Mouse (Mus musculus) intestine, embryonic 16.5 days (tissue): ENCODE measurements around the gene Olfr96. TPM values are rescaled to one million over a fixed set of nuclear protein-coding genes. Genes with fewer than 3 reads are reported as not detected.
"Not testable (repeated sequence)": the region's sequence is repeated elsewhere in the genome, so short reads cannot be mapped to it uniquely, and the experiment has no call there.

ENCODE experiments used
- ATAC-seq: fragments of 200-750 bp; cut with Nextera tagmentation; 2 replicates; pipeline ENCODE4 v1.8.0; 2017; ENCODE audit warnings: moderate TSS enrichment, moderate library complexity
- H3K27ac ChIP-seq: fragments of 300-500 bp; sonication (generic); 2 replicates; pipeline ENCODE4 v1.5.1; 2014; ENCODE audit warnings: mild to moderate bottlenecking, low read length
- H3K27me3 ChIP-seq: fragments of 300-500 bp; sonication (generic); replicated peaks from 2 replicates; pipeline ENCODE4 v1.6.1; 2014; ENCODE audit warnings: low read length, control low read depth, mixed read lengths; ENCODE audit not compliant: control insufficient read depth, insufficient read depth
- H3K36me3 ChIP-seq: fragments of 300-500 bp; sonication (generic); 2 replicates; pipeline ENCODE4 v1.6.1; 2014; ENCODE audit warnings: low read length, control low read depth; ENCODE audit not compliant: control insufficient read depth, insufficient read depth
- H3K4me1 ChIP-seq: fragments of 300-500 bp; sonication (generic); 2 replicates; pipeline ENCODE4 v1.6.1; 2014; ENCODE audit warnings: low read length, control low read depth, mixed read lengths; ENCODE audit not compliant: control insufficient read depth, insufficient read depth
- H3K4me2 ChIP-seq: fragments of 300-500 bp; sonication (generic); 2 replicates; pipeline ENCODE4 v1.6.1; 2014; ENCODE audit warnings: low read depth, low read length, control low read depth
- H3K4me3 ChIP-seq: fragments of 300-500 bp; sonication (generic); 2 replicates; pipeline ENCODE4 v1.5.1; 2014; ENCODE audit warnings: mild to moderate bottlenecking, low read length
- H3K9ac ChIP-seq: fragments of 300-500 bp; sonication (generic); 2 replicates; pipeline ENCODE4 v1.6.1; 2014; ENCODE audit warnings: low read depth, low read length
- H3K9me3 ChIP-seq: fragments of 300-500 bp; sonication (generic); 2 replicates; pipeline ENCODE4 v1.6.1; 2016; ENCODE audit warnings: low read length, control low read depth; ENCODE audit not compliant: control insufficient read depth
- WGBS: fragments of 180-500 bp; shearing (Covaris S2); extraction: QIAGEN DNeasy Blood & Tissue Kit; methylation state at CpG from one replicate; pipeline ENCODE4 v1.1.7; 2014; 5-methylcytosine and 5-hydroxymethylcytosine counted together
- polyA plus RNA-seq: library from polyadenylated mRNA; unstranded; fragments of >200 nt; fragmentation: Nextera tagmentation; extraction: Ambion mirVana; gene quantifications from 2 replicates; pipeline ENCODE4 v1.2.1, GENCODE M21; 2015

Olfr96 gene
- polyA plus RNA-seq, 1 experiment from 2014 or later: not detected

DNA sequence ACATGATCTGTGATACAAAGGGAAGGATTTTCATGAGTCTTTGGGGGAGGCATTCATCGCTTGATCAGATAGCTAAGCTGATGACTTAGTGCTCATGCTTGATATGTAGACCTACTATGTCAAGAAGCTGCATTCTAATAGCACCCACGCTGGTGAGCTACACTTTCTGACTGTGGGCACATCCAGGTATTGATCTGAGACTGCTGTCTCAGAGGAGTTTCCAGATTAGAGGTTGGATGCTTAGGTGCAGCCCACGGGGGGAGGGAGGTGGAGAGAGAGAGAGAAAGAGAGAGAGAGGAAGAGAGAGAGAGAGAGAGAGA, 16.1 kb upstream of the Olfr96 start:
- no peaks in the 10 kb centered on the region for H3K36me3 ChIP-seq
- no peak overlapping the region for H3K4me3 ChIP-seq
- H3K4me1 ChIP-seq: no peaks in the 10 kb centered on the region
- no peaks in the 10 kb centered on the region for H3K9me3 ChIP-seq
- no peak for ATAC-seq
- WGBS: 37% methylated on average over 3 of the region's 3 CpGs
- H3K4me2 ChIP-seq: no peak overlapping the region
- H3K9ac ChIP-seq: no peak overlapping the region
- no peak overlapping the region for H3K27ac ChIP-seq
- no peaks in the 10 kb centered on the region for H3K27me3 ChIP-seq

DNA sequence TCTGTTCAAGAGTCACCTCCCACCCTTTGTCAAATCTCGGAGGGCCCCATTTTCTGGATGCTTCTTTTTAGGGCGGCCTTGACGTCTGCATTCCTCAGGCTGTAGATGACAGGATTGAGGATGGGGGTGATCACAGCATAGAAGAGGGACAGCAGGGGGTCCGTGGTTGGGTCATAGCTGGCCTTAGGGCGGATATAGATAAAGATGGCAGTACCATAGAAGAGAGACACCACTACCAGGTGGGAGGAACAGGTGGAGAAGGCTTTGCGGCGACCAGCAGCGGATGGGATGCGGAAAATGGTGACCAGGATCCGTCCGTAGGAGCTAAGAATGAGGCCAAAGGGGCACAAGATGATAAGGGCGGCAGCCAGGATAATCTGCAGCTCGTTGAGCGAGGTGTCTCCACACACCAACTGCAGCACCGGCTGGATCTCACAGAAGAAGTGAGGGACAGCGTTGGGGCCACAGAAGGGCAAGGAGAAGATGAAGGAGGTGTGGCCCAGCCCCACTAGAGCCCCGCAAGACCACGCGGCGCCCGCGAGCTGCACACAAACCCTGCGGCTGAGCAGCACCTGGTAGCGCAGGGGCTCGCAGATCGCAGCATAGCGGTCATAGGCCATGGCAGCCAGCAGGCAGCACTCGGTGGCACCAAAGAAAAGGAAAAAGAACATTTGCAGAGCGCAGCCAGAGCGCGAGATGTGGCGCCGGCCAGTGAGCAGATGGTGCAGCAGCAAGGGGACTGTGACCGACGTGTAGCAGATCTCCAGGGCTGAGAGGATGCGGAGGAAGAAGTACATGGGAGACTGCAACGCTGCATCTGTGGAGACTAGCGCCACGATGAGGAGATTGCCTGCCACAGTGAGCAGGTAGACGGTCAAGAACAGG, 8.8 kb upstream of the Olfr96 start:
- Histone ChIP-seq H3K4me1 (no peaks in the 10 kb centered on the region), H3K36me3 (no peaks in the 10 kb centered on the region), H3K4me2 (peak overlapping the region; percentile 52), H3K27ac (no peak overlapping the region), H3K9ac (0 out of 2 replicates have a peak overlapping the region, but pooled peaks have one; percentile 49), H3K27me3 (peaks cover 12% of the 10 kb centered on the region; the same call in 1 of the 2 replicates), H3K4me3 (peak overlapping the region; percentile 31), H3K9me3 (no peaks in the 10 kb centered on the region)
- no peak for ATAC-seq
- 17% methylated on average over 40 of the region's 40 CpGs for WGBS

DNA sequence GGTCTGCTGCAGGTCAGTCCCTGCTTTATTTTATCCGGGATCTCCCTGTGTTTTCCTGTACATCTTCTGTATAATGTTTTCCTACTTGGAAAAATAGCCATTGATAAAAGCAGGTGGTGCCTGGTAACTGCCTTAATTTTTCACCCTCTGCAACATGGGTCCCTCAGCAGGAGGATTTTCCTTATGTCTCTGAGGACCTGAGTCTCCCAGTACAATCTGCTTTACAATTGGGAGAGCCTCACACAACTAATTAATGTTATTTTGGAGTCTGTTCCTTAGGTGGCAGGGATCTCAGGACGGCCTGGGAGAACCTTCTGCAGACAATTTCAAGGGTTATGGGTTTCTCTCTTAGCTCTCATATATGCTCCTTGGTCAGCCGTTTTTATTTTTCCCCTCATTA, 6.9 kb upstream of the Olfr96 start, which contains the start of gene Olfr95:
TSS of gene Olfr95 (minus strand) at position 101 of the 400 bp plus-strand sequence.
- no peak for ATAC-seq

DNA sequence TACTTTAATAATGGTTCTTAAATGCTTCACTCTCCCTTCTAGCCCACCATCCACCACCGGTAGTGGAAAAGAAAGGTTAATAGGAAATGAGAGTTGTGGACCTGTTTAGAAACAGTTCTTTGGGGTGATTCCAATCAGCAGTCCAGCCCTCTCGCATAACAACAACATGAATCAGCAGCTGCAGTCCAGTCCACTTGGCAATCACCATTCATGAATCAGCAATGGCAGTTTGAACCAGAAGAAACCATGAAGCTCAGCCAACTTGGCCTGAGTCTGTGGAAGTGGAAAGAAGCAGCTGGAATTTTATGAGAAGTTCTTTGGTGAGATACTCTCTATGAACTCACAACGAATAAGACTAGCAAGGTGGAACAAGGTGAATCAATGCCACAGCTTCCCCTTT, 1.5 kb upstream of the Olfr96 start:
- H3K4me3 ChIP-seq: no peak overlapping the region
- ATAC-seq: no peak
- no peak overlapping the region for H3K4me2 ChIP-seq
- no peaks in the 10 kb centered on the region for H3K27me3 ChIP-seq
- H3K36me3 ChIP-seq: no peaks in the 10 kb centered on the region
- WGBS: 76% methylated on average over 3 of the region's 3 CpGs
- no peak overlapping the region for H3K9ac ChIP-seq
- 0 out of 2 replicates have a peak, but pooled peaks cover 2% of the 10 kb centered on the region for H3K9me3 ChIP-seq
- no peak overlapping the region for H3K27ac ChIP-seq
- H3K4me1 ChIP-seq: no peaks in the 10 kb centered on the region

More for the DNA sequence above, 6.9 kb upstream of the Olfr96 start, which contains the start of gene Olfr95:
- Histone ChIP-seq H3K9ac (no peak within 1 kb of the TSS), H3K4me2 (no peak within 1 kb of the TSS), H3K4me3 (no peak within 1 kb of the TSS), H3K36me3 (no peaks in the 10 kb centered on the region), H3K4me1 (no peaks in the 10 kb centered on the region), H3K27ac (no peak within 1 kb of the TSS), H3K9me3 (0 out of 2 replicates have a peak, but pooled peaks cover 2% of the 10 kb centered on the region), H3K27me3 (peaks cover 12% of the 10 kb centered on the region; the same call in 1 of the 2 replicates)
- WGBS: 72% methylated on average over 3 of the region's 3 CpGs

DNA sequence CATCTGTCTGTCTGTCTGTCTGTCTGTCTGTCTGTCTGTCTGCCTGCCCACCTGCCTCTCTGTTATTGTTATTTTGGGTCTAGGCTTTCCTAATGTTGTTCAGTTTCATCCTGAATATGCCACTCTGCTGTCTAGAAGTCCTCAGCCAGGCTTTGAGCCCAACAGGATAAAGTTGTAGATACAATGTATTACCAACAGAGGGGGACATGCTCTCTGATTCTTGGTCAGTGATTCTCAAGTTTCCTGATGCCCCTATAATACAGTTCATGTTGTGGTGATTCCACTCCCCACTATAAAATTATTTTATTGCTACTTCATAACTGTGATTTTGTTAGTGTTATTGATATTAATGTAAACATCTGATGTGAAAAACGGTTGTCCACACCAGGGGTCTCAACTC, 1.9 kb downstream of the Olfr96 start:
- no peak for ATAC-seq
- WGBS: 9% methylated on average over 1 of the region's 1 CpGs
- H3K4me3 ChIP-seq: no peak overlapping the region

DNA sequence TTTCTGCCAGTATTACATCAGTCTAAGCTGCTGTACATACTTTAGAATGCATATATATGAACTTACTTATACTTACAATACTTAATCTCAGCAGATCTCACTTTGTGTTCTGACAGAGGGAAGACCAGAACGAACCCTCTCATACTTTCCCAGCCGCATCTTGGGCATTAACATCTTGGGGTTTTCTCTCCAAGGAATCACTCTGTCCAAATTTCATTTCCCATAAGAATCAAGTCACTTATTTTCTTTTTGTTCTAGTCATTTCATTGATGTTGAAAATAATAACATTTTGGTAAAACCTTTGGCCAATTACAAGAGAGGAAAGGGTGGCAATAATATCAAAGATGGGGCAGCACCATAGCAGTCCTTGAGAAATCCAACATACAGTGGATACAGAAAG, 17.3 kb downstream of the Olfr96 start, which contains the start of gene Olfr97:
TSS of gene Olfr97 (minus strand) at position 101 of the 400 bp plus-strand sequence.
- not testable (repeated sequence) for H3K27ac ChIP-seq, H3K4me2 ChIP-seq, H3K9ac ChIP-seq, H3K36me3 ChIP-seq, H3K27me3 ChIP-seq, H3K4me1 ChIP-seq, ATAC-seq, H3K4me3 ChIP-seq, H3K9me3 ChIP-seq
- 91% methylated on average over 2 of the region's 2 CpGs for WGBS

More for the DNA sequence above, 1.9 kb downstream of the Olfr96 start:
- H3K4me1 ChIP-seq: no peaks in the 10 kb centered on the region
- H3K9ac ChIP-seq: no peak overlapping the region
- H3K36me3 ChIP-seq: no peaks in the 10 kb centered on the region
- no peak overlapping the region for H3K27ac ChIP-seq
- 0 out of 2 replicates have a peak, but pooled peaks cover 2% of the 10 kb centered on the region for H3K9me3 ChIP-seq
- no peaks in the 10 kb centered on the region for H3K27me3 ChIP-seq
- no peak overlapping the region for H3K4me2 ChIP-seq

DNA sequence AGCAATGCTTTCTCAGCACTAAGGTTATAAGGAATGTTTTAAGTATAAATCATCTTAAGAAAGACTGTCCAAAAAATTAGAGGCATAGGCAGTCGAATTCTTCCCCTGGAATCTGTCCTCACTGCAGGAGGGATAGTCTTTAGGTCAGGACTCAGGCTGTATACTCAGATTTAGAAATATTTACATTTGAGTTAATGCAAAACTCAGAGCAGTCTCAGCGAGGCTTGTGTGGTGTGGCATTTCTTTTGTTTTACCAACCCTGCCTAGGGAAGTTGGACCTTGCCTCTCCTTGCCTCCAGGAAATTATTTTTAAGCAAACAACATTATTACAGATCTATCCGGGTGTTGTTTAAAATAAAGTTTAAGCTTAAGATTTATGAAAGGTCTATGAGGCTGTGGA, 22.3 kb downstream of the Olfr96 start:
- H3K4me3 ChIP-seq: no peak overlapping the region
- no peak overlapping the region for H3K9ac ChIP-seq
- H3K27me3 ChIP-seq: no peaks in the 10 kb centered on the region
- H3K4me1 ChIP-seq: no peaks in the 10 kb centered on the region
- peak; percentile 58; the same call in 1 of the 2 replicates for ATAC-seq
- H3K27ac ChIP-seq: no peak overlapping the region
- H3K9me3 ChIP-seq: no peaks in the 10 kb centered on the region
- 17% methylated on average over 3 of the region's 3 CpGs for WGBS
- H3K4me2 ChIP-seq: no peak overlapping the region
- H3K36me3 ChIP-seq: no peaks in the 10 kb centered on the region

DNA sequence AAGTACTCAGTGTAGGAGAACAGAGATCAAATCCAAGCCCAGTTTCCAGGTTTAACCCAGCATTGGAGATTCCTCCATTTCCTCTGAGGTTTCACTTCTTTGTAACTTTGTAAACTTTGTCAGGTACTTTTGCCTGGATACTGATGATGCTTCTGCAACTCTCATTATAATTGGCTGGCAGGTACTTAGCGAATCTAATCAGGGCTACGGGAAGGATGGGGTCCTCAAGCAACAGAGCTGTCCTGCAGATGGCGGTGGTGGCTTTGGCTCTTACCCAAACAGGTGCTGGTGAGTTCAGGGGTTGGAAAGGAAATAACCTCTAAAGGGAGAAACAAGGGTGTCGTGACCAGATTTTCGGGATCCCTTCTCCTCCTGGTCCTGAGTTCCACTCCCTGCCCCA, 26.8 kb downstream of the Olfr96 start:
- H3K9ac ChIP-seq: no peak overlapping the region
- H3K4me2 ChIP-seq: no peak overlapping the region
- no peaks in the 10 kb centered on the region for H3K9me3 ChIP-seq
- WGBS: 34% methylated on average over 5 of the region's 5 CpGs
- H3K4me1 ChIP-seq: no peaks in the 10 kb centered on the region
- no peak overlapping the region for H3K27ac ChIP-seq
- no peaks in the 10 kb centered on the region for H3K27me3 ChIP-seq
- no peaks in the 10 kb centered on the region for H3K36me3 ChIP-seq
- ATAC-seq: no peak
- no peak overlapping the region for H3K4me3 ChIP-seq

DNA sequence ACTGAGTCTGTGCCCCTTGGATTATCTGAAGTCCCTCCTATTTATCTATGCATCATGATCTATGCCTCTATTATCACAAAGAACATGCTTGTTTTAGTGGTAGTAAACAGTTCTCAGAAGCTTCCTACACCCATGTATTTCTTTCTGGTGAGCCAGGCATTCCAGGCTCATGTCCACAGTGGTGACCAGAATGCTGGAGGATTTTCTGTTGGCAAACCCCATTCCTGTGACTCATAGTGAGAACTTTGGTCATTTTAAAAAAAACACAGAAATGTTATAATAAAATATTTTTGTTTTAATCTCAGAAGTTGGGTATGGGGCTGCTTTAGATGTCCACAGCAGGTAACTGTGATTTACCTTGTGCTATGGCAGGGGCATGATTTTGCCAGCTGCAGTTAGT, 29.5 kb downstream of the Olfr96 start:
- Histone ChIP-seq H3K36me3 (no peaks in the 10 kb centered on the region), H3K9ac (no peak overlapping the region), H3K4me1 (no peaks in the 10 kb centered on the region), H3K27ac (no peak overlapping the region), H3K4me2 (no peak overlapping the region), H3K9me3 (no peaks in the 10 kb centered on the region), H3K4me3 (no peak overlapping the region), H3K27me3 (no peaks in the 10 kb centered on the region)
- ATAC-seq: no peak
